Mouse (Mus musculus): Measurements from ENCODE around the gene Gm20792. TPM values are rescaled to one million over a fixed set of nuclear protein-coding genes. Genes with fewer than 3 reads are reported as not detected.
"Not testable (repeated sequence)": the region's sequence is repeated elsewhere in the genome, so short reads cannot be mapped to it uniquely, and the experiment has no call there.

Gm20792 gene
- not detected for total RNA-seq (2021)
- long read RNA-seq, experiment 1: 0 reads
- long read RNA-seq, experiment 2: 0 reads

- DNase-seq: not testable (repeated sequence)
These were observed at the start of gene Gm20792 for GRCm38 (mm10) chrY:48311555-48311954. Gm20792 (plus strand) TSS chrY:48311855.

All from heart, adult 18-20 months (tissue).